Mouse (Mus musculus): ENCODE data around the gene Ubp1. TPM values are rescaled to one million over a fixed set of nuclear protein-coding genes. Genes with fewer than 3 reads are reported as not detected.

Gene Ubp1
- polyA plus RNA-seq, 1 experiment = 58.2 TPM

DNA sequence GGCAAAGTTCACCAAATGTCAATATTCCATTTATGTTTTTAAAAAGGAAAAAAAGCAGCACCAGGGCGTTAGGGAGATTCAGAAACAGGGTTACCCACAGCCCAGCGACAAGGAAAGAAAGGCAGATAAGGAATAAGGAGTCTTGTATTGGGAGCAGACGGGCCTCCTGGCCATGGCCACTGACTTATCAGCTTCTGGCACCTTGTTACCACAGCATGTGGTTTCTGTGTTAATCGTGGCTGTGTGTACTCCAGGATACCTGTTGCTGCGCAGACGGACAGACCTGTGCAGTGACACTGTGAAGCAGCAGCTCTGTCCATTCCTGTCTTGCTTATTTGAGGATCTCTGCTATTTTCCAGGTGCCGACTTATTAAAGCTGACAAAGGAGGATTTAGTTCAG lies 38.2 kb downstream of the Ubp1 start:
- H3K27ac ChIP-seq (ENCODE audit: control insufficient read depth, insufficient read depth, low read depth, low read length) = no peak overlapping the region
- no peak overlapping the region for H3K4me3 ChIP-seq (ENCODE audit: control insufficient read depth, low read depth, low read length)
- H3K36me3 ChIP-seq (ENCODE audit: control insufficient read depth, insufficient read depth, low read length) = peaks cover 1% of the 10 kb centered on the region
- H3K4me1 ChIP-seq (ENCODE audit: control insufficient read depth, insufficient read depth, low read length) = no peaks in the 10 kb centered on the region
- H3K27me3 ChIP-seq (ENCODE audit: control insufficient read depth, insufficient read depth, low read length) = no peaks in the 10 kb centered on the region
- TF ChIP-seq POLR2A (IDR thresholded peaks at IDR 0.05; ENCODE audit: control insufficient read depth, low read depth, low read length) (no peak), CTCF (IDR thresholded peaks at IDR 0.05; ENCODE audit: control insufficient read depth, insufficient read depth, insufficient replicate concordance, low read depth, low read length) (no peak)

DNA sequence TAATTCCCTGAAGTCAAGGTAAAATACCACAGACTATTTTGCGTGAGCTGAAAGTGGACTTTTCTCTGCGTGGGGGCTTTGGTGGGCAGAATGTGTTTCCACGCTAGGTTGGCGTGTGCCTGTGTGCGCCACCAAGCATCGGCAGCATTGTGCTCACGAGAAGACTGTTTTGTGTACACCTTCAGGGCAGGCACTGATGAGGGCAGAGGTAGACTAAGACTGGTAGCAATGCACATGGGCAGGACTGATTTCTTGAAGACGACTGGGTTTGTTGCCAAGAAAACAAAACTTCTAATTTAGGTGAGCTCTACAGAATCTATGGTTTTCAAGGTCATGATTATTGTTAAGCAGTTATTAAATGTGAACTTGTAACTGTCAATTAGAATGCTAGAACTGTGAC lies 38.7 kb downstream of the Ubp1 start:
- Histone ChIP-seq H3K27me3 (ENCODE audit: control insufficient read depth, insufficient read depth, low read length) (no peaks in the 10 kb centered on the region), H3K4me1 (ENCODE audit: control insufficient read depth, insufficient read depth, low read length) (no peaks in the 10 kb centered on the region), H3K36me3 (ENCODE audit: control insufficient read depth, insufficient read depth, low read length) (peaks cover 1% of the 10 kb centered on the region), H3K27ac (ENCODE audit: control insufficient read depth, insufficient read depth, low read depth, low read length) (no peak overlapping the region), H3K4me3 (ENCODE audit: control insufficient read depth, low read depth, low read length) (no peak overlapping the region)
- TF ChIP-seq POLR2A (IDR thresholded peaks at IDR 0.05; ENCODE audit: control insufficient read depth, low read depth, low read length) (no peak), CTCF (IDR thresholded peaks at IDR 0.05; ENCODE audit: control insufficient read depth, insufficient read depth, insufficient replicate concordance, low read depth, low read length) (no peak)

DNA sequence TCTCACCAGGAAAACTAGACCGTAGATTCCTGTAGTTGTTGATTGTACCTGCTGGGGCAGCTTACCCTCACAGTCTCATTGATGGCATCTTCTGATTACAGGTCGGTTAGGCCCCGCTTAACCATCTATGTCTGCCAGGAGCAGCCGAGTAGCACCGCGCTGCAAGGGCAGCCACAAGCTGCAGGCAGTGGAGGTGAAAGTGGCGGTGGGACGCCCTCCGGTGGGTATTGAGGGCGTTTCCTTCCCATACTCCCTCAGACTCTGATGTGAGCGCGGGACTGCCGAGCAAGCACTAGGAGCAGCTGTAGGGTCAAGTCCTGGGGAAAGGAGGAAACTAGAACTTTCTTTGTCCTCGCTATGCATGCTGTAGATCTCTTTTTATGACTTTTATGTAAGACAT lies 39.3 kb downstream of the Ubp1 start:
- Histone ChIP-seq H3K27ac (ENCODE audit: control insufficient read depth, insufficient read depth, low read depth, low read length) (no peak overlapping the region), H3K27me3 (ENCODE audit: control insufficient read depth, insufficient read depth, low read length) (no peaks in the 10 kb centered on the region), H3K4me1 (ENCODE audit: control insufficient read depth, insufficient read depth, low read length) (no peaks in the 10 kb centered on the region), H3K36me3 (ENCODE audit: control insufficient read depth, insufficient read depth, low read length) (peaks cover 1% of the 10 kb centered on the region), H3K4me3 (ENCODE audit: control insufficient read depth, low read depth, low read length) (no peak overlapping the region)
- TF ChIP-seq POLR2A (IDR thresholded peaks at IDR 0.05; ENCODE audit: control insufficient read depth, low read depth, low read length) (no peak), CTCF (IDR thresholded peaks at IDR 0.05; ENCODE audit: control insufficient read depth, insufficient read depth, insufficient replicate concordance, low read depth, low read length) (no peak)

DNA sequence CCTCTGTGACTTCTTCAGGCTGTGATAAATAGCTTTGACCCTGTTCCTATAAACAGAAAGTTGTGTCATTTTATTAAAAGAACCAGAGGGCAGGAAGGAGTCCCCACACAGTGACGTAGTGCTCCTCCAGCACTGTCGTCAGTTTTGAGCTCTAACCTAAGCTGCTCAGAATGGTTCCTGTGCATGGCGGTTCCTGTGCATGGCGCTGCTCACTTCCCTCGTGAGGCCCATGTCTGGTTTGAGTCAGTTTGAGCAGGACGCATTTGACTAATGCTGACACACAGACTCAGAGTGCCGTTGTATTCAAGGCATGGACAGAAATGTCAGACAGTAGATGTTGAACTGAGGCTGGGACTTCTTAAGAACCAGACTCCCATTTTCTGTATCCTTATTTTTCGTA lies 40.9 kb downstream of the Ubp1 start:
- peaks cover 1% of the 10 kb centered on the region; the same call in 1 of the 2 replicates for H3K36me3 ChIP-seq (ENCODE audit: control insufficient read depth, insufficient read depth, low read length)
- H3K27ac ChIP-seq (ENCODE audit: control insufficient read depth, insufficient read depth, low read depth, low read length) = no peak overlapping the region
- no peak for TF ChIP-seq POLR2A (IDR thresholded peaks at IDR 0.05; ENCODE audit: control insufficient read depth, low read depth, low read length)
- no peak for TF ChIP-seq CTCF (IDR thresholded peaks at IDR 0.05; ENCODE audit: control insufficient read depth, insufficient read depth, insufficient replicate concordance, low read depth, low read length)
- no peaks in the 10 kb centered on the region for H3K4me1 ChIP-seq (ENCODE audit: control insufficient read depth, insufficient read depth, low read length)
- H3K4me3 ChIP-seq (ENCODE audit: control insufficient read depth, low read depth, low read length) = no peak overlapping the region
- H3K27me3 ChIP-seq (ENCODE audit: control insufficient read depth, insufficient read depth, low read length) = no peaks in the 10 kb centered on the region

DNA sequence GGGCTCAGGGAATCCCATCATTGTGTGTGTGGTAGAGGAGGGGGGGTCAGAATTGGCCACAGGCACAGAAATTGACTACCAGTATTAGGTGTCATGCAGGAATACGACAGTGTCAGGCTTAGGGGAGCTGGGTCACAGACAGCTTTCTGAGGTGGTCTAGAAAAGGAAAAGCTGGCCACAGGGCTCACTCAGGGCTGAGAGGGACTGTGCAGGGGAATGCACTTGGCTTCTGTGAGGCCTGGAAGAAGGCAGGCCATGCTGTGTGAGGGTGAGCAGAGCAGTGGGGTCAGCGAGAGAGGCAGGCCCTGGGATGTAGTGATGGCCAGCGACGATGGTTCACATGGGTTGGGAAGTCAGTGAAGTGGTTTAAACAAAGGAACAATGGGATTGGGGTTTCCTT lies 43.1 kb downstream of the Ubp1 start:
- Histone ChIP-seq H3K27me3 (ENCODE audit: control insufficient read depth, insufficient read depth, low read length) (no peaks in the 10 kb centered on the region), H3K36me3 (ENCODE audit: control insufficient read depth, insufficient read depth, low read length) (peaks cover 1% of the 10 kb centered on the region; the same call in 1 of the 2 replicates), H3K4me3 (ENCODE audit: control insufficient read depth, low read depth, low read length) (no peak overlapping the region), H3K27ac (ENCODE audit: control insufficient read depth, insufficient read depth, low read depth, low read length) (no peak overlapping the region), H3K4me1 (ENCODE audit: control insufficient read depth, insufficient read depth, low read length) (no peaks in the 10 kb centered on the region)
- TF ChIP-seq CTCF (IDR thresholded peaks at IDR 0.05; ENCODE audit: control insufficient read depth, insufficient read depth, insufficient replicate concordance, low read depth, low read length) (no peak), POLR2A (IDR thresholded peaks at IDR 0.05; ENCODE audit: control insufficient read depth, low read depth, low read length) (no peak)

DNA sequence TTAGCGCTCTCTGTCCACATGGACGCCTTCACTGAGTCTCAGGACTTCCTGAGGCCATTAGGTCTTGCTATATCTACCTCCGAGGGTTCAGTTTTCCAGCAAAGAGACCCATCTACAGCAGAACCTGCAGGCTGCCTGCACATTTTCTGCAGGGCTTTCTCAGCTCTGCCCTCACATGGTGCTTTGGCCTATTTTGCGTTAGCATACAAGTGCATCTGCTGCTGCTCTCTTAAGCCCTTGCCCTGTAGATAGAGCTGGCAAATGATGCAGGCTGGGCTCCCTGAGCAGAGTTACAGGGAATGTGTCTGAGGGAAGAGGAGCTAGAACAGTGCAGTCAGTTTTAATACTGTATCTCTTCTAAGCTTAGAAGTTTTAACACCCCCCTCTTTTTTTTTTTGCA lies 44.2 kb downstream of the Ubp1 start:
- Histone ChIP-seq H3K27ac (ENCODE audit: control insufficient read depth, insufficient read depth, low read depth, low read length) (no peak overlapping the region), H3K4me3 (ENCODE audit: control insufficient read depth, low read depth, low read length) (no peak overlapping the region), H3K36me3 (ENCODE audit: control insufficient read depth, insufficient read depth, low read length) (peaks cover 1% of the 10 kb centered on the region; the same call in 1 of the 2 replicates), H3K27me3 (ENCODE audit: control insufficient read depth, insufficient read depth, low read length) (no peaks in the 10 kb centered on the region), H3K4me1 (ENCODE audit: control insufficient read depth, insufficient read depth, low read length) (no peaks in the 10 kb centered on the region)
- TF ChIP-seq CTCF (IDR thresholded peaks at IDR 0.05; ENCODE audit: control insufficient read depth, insufficient read depth, insufficient replicate concordance, low read depth, low read length) (no peak), POLR2A (IDR thresholded peaks at IDR 0.05; ENCODE audit: control insufficient read depth, low read depth, low read length) (no peak)

DNA sequence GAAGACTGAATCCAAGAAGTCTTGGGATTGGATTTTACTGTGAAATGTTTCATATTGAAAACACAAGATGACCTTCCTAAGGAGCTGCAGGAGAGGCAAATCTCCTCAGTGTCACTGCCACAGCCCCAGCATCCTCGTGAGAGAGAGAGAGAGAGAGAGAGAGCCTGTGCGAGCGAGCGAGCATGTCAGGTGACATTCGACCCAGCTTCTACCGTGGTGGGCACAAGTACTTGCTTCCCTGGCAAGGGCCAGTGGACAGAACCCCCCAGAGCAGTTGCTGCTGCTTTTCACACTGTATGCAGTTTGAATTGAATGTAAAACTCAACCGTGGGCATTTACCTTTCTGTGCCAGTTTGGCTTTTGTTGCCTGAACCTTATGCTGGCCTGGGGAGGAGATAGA lies 44.7 kb downstream of the Ubp1 start:
- Histone ChIP-seq H3K27me3 (ENCODE audit: control insufficient read depth, insufficient read depth, low read length) (no peaks in the 10 kb centered on the region), H3K4me1 (ENCODE audit: control insufficient read depth, insufficient read depth, low read length) (no peaks in the 10 kb centered on the region), H3K27ac (ENCODE audit: control insufficient read depth, insufficient read depth, low read depth, low read length) (no peak overlapping the region), H3K4me3 (ENCODE audit: control insufficient read depth, low read depth, low read length) (no peak overlapping the region), H3K36me3 (ENCODE audit: control insufficient read depth, insufficient read depth, low read length) (peaks cover 1% of the 10 kb centered on the region; the same call in 1 of the 2 replicates)
- TF ChIP-seq POLR2A (IDR thresholded peaks at IDR 0.05; ENCODE audit: control insufficient read depth, low read depth, low read length) (no peak), CTCF (IDR thresholded peaks at IDR 0.05; ENCODE audit: control insufficient read depth, insufficient read depth, insufficient replicate concordance, low read depth, low read length) (no peak)

DNA sequence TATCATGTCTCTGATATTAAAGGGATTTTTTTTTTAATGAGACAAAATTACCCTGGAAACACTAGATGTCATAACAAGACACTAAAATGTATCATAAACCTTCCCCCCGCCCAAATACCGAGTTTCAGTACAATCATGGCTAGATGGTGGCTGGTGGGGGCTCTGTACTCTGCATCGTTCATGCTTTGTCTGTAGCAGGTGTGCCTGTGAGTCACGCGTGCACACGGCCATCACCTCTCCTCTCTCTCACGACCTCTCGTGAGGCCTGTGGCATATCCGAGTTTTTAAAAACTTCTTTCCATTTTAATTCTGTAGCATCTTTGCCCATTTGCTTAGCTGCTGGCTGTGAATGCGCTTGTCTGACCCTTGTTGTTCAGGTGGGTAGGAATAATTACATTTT lies 45.5 kb downstream of the Ubp1 start:
- H3K4me1 ChIP-seq (ENCODE audit: control insufficient read depth, insufficient read depth, low read length) = no peaks in the 10 kb centered on the region
- TF ChIP-seq CTCF (IDR thresholded peaks at IDR 0.05; ENCODE audit: control insufficient read depth, insufficient read depth, insufficient replicate concordance, low read depth, low read length) (no peak), POLR2A (IDR thresholded peaks at IDR 0.05; ENCODE audit: control insufficient read depth, low read depth, low read length) (no peak)
- no peak overlapping the region for H3K27ac ChIP-seq (ENCODE audit: control insufficient read depth, insufficient read depth, low read depth, low read length)
- H3K27me3 ChIP-seq (ENCODE audit: control insufficient read depth, insufficient read depth, low read length) = no peaks in the 10 kb centered on the region
- H3K4me3 ChIP-seq (ENCODE audit: control insufficient read depth, low read depth, low read length) = no peak overlapping the region
- H3K36me3 ChIP-seq (ENCODE audit: control insufficient read depth, insufficient read depth, low read length) = peaks cover 1% of the 10 kb centered on the region; the same call in 1 of the 2 replicates

Data from testis, adult 2 months (tissue).